Mouse (Mus musculus): ENCODE results near the gene Gm17689.

The Gm17689 gene

GRCm38 (mm10) chr9:36582535-36582934 is at the start of gene Gm17689:
Gm17689 (minus strand) TSS chr9:36582635.
- no peak for ATAC-seq (ENCODE audit: low TSS enrichment)

GRCm38 (mm10) chr9:36541863-36542262 is 40.6 kb downstream of the Gm17689 start, which contains the start of gene Gm5615:
Gm5615 (minus strand) TSS chr9:36541963.
- ATAC-seq (ENCODE audit: low TSS enrichment) = no peak
